Mouse (Mus musculus) layer of hippocampus, adult 8-10 months (tissue): ENCODE measurements around the gene Pdss2. TPM values are rescaled to one million over a fixed set of nuclear protein-coding genes. Genes with fewer than 3 reads are reported as not detected.
"Not testable (repeated sequence)": the region's sequence is repeated elsewhere in the genome, so short reads cannot be mapped to it uniquely, and the experiment has no call there.

Experiments
- DNase-seq, 2 experiments: peaks; one replicate each; pipeline ENCODE4 v3.0.0; 2022; ENCODE audit warnings: low spot score in 2 of 2
- total RNA-seq, 4 experiments: library from RNA; stranded (reverse); gene quantifications; 2 replicates each; pipeline ENCODE4 v1.2.4; 2022

Pdss2 gene
- total RNA-seq, 4 experiments from 2014 or later, result 17.4 to 21.2 (median 18.2) TPM

GRCm38 (mm10) chr10:43242215-43242614 lies 20.9 kb downstream of the Pdss2 start:
- no peak for DNase-seq

GRCm38 (mm10) chr10:43244262-43244806 lies 23.0 kb downstream of the Pdss2 start:
- no peak for DNase-seq

GRCm38 (mm10) chr10:43245461-43246200 lies 24.3 kb downstream of the Pdss2 start:
- no peak for DNase-seq

GRCm38 (mm10) chr10:43247994-43248393 lies 26.7 kb downstream of the Pdss2 start:
- no peak for DNase-seq

- DNase-seq, result no peak
These were observed 31.0 kb downstream of the Pdss2 start for GRCm38 (mm10) chr10:43252324-43252723.

GRCm38 (mm10) chr10:43256965-43257364 lies 35.7 kb downstream of the Pdss2 start:
- DNase-seq, result not testable (repeated sequence)

GRCm38 (mm10) chr10:43257500-43257899 lies 36.2 kb downstream of the Pdss2 start:
- DNase-seq, result not testable (repeated sequence)

GRCm38 (mm10) chr10:43271318-43271717 lies 50.0 kb downstream of the Pdss2 start:
- DNase-seq, result no peak

GRCm38 (mm10) chr10:43272381-43272780 lies 51.1 kb downstream of the Pdss2 start:
- no peak for DNase-seq

GRCm38 (mm10) chr10:43273057-43273456 lies 51.8 kb downstream of the Pdss2 start:
- no peak for DNase-seq

GRCm38 (mm10) chr10:43275446-43275845 lies 54.2 kb downstream of the Pdss2 start:
- no peak for DNase-seq

GRCm38 (mm10) chr10:43276116-43276659 lies 54.9 kb downstream of the Pdss2 start:
- DNase-seq, result no peak

GRCm38 (mm10) chr10:43277266-43278145 lies 56.2 kb downstream of the Pdss2 start:
- DNase-seq, result no peak

GRCm38 (mm10) chr10:43279637-43280288 lies 58.5 kb downstream of the Pdss2 start:
- no peak for DNase-seq

- no peak for DNase-seq
These were observed 64.3 kb downstream of the Pdss2 start for GRCm38 (mm10) chr10:43285541-43285940.

- DNase-seq, result no peak
These were observed 69.4 kb downstream of the Pdss2 start for GRCm38 (mm10) chr10:43290638-43291230.

GRCm38 (mm10) chr10:43291333-43291736 lies 70.0 kb downstream of the Pdss2 start:
- DNase-seq, result no peak

- DNase-seq, result no peak
These were observed 71.2 kb downstream of the Pdss2 start for GRCm38 (mm10) chr10:43292454-43292853.

- no peak for DNase-seq
These were observed 73.0 kb downstream of the Pdss2 start for GRCm38 (mm10) chr10:43294331-43294730.

GRCm38 (mm10) chr10:43308105-43308810 lies 87.0 kb downstream of the Pdss2 start:
- DNase-seq, result no peak
